Mouse (Mus musculus) forebrain, embryonic 15.5 days (tissue): ENCODE results near the gene Defa36. TPM values are rescaled to one million over a fixed set of nuclear protein-coding genes. Genes with fewer than 3 reads are reported as not detected.
"Not testable (repeated sequence)": the region's sequence is repeated elsewhere in the genome, so short reads cannot be mapped to it uniquely, and the experiment has no call there.

ENCODE experiments used
- ATAC-seq: fragments of 200-750 bp; cut with Nextera tagmentation; replicated peaks from 2 replicates; pipeline ENCODE4 v1.8.0; 2017; ENCODE audit warnings: mild to moderate bottlenecking, moderate TSS enrichment, moderate library complexity
- H3K27ac ChIP-seq: fragments of 300-500 bp; sonication (generic); replicated peaks from 2 replicates; pipeline ENCODE4 v1.5.1; 2015; ENCODE audit warnings: mild to moderate bottlenecking, inconsistent platforms
- H3K27me3 ChIP-seq: fragments of 300-500 bp; sonication (generic); 2 replicates; pipeline ENCODE4 v1.6.1; 2015; ENCODE audit warnings: inconsistent platforms
- H3K36me3 ChIP-seq: fragments of 300-500 bp; sonication (generic); 2 replicates; pipeline ENCODE4 v1.6.1; 2015; ENCODE audit warnings: mild to moderate bottlenecking, inconsistent platforms
- H3K4me1 ChIP-seq: fragments of 300-500 bp; sonication (generic); 2 replicates; pipeline ENCODE4 v1.6.1; 2015; ENCODE audit warnings: inconsistent platforms
- H3K4me2 ChIP-seq: fragments of 300-500 bp; sonication (generic); replicated peaks from 2 replicates; pipeline ENCODE4 v1.6.1; 2015; ENCODE audit warnings: mild to moderate bottlenecking, inconsistent platforms
- H3K4me3 ChIP-seq: fragments of 300-500 bp; sonication (generic); 2 replicates; pipeline ENCODE4 v1.5.1; 2015; ENCODE audit warnings: mild to moderate bottlenecking, inconsistent platforms
- H3K9ac ChIP-seq: fragments of 300-500 bp; sonication (generic); replicated peaks from 2 replicates; pipeline ENCODE4 v1.6.1; 2015; ENCODE audit warnings: mild to moderate bottlenecking, inconsistent platforms
- H3K9me3 ChIP-seq: fragments of 300-500 bp; sonication (generic); 2 replicates; pipeline ENCODE4 v1.6.1; 2016; ENCODE audit warnings: inconsistent platforms
- WGBS: fragments of 180-500 bp; shearing (Covaris S2); methylation state at CpG from one replicate; pipeline ENCODE4 v1.1.7; 2015; ENCODE audit warnings: mixed read lengths; 5-methylcytosine and 5-hydroxymethylcytosine counted together
- polyA plus RNA-seq: library from polyadenylated mRNA; unstranded; fragments of >200 nt; fragmentation: Nextera tagmentation; extraction: Ambion mirVana; gene quantifications from 2 replicates; pipeline ENCODE4 v1.2.1, GENCODE M21; 2015

Defa36 gene
- polyA plus RNA-seq = not detected in 2 replicates

DNA sequence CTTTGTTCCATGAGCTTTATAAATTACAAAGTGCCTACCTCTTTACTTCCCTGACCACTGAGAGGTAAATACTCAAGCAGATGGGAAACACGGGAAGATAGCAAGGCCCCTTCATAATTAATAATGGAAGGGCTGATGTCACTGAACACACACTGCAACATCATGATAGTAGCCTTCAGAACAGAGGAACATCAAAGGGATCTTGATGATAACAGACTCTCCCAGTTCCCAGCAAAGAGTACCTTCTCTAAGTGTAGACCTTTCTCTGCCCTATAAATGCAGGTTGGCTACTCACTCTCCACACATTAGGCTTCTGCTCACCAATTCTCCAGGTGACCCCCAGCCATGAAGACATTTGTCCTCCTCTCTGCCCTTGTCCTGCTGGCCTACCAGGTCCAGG, at the start of gene Defa36:
Gene Defa36 (plus strand): TSS at position 301 of the 400 bp plus-strand sequence.
- H3K4me1 ChIP-seq, H3K36me3 ChIP-seq, H3K27me3 ChIP-seq, H3K4me3 ChIP-seq, H3K9me3 ChIP-seq, H3K27ac ChIP-seq, H3K4me2 ChIP-seq, ATAC-seq, H3K9ac ChIP-seq: not testable (repeated sequence)
- WGBS = no CpG with 5 or more reads among the region's 1 CpGs

DNA sequence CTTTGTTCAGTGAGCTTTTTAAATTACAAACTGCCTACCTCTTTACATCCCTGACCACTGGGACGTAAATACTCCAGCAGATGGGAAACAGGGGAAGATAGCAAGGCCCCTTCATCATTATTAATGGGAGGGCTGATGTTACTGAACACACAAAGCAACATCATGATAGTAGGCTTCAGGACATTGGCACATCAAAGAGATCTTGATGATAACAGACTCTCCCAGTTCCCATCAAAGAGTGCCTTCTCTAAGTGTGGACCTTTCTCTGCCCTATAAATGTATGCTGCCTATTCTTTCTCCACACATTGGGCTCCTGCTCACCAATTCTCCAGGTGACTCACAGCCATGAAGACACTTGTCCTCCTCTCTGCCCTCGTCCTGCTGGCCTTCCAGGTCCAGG, 49.0 kb upstream of the Defa36 start, which contains the start of gene Defa2:
Gene Defa2 (plus strand): TSS at position 301 of the 400 bp plus-strand sequence.
- H3K4me2 ChIP-seq, H3K27me3 ChIP-seq, H3K27ac ChIP-seq, H3K9me3 ChIP-seq, H3K9ac ChIP-seq, H3K4me3 ChIP-seq, H3K4me1 ChIP-seq, ATAC-seq, H3K36me3 ChIP-seq: not testable (repeated sequence)
- 33% methylated on average over 1 of the region's 2 CpGs for WGBS

DNA sequence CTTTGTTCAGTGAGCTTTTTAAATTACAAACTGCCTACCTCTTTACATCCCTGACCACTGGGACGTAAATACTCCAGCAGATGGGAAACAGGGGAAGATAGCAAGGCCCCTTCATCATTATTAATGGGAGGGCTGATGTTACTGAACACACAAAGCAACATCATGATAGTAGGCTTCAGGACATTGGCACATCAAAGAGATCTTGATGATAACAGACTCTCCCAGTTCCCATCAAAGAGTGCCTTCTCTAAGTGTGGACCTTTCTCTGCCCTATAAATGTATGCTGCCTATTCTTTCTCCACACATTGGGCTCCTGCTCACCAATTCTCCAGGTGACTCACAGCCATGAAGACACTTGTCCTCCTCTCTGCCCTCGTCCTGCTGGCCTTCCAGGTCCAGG, 35.7 kb upstream of the Defa36 start, which contains the start of gene Defa33:
Gene Defa33 (plus strand): TSS at position 301 of the 400 bp plus-strand sequence.
- H3K9ac ChIP-seq, H3K27me3 ChIP-seq, H3K4me3 ChIP-seq, H3K27ac ChIP-seq, H3K4me1 ChIP-seq, H3K9me3 ChIP-seq, H3K36me3 ChIP-seq, H3K4me2 ChIP-seq, ATAC-seq: not testable (repeated sequence)
- WGBS = no CpG with 5 or more reads among the region's 2 CpGs

DNA sequence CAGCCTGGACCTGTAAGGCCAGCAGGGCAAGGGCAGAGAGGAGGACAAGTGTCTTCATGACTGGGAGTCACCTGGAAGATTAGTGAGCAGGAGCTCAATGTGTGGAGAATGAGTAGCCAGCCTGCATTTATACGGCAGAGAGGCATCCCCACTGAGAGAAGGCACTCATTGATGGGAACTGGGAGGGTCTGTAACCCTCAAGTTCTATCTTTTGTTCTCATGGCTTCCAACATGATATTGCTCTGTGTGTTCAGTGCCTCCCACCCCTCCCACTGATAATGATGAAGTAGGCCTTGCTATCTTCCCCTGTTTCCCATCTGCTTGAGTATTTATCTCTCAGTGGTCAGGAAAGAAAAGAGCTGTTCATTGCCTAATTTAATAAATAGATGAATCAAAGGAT, 29.2 kb downstream of the Defa36 start, which contains the start of gene Gm7849:
Gene Gm7849 (minus strand): TSS at position 101 of the 400 bp plus-strand sequence.
- not testable (repeated sequence) for H3K27ac ChIP-seq, H3K36me3 ChIP-seq, ATAC-seq, H3K9me3 ChIP-seq, H3K9ac ChIP-seq, H3K4me1 ChIP-seq, H3K4me3 ChIP-seq, H3K4me2 ChIP-seq, H3K27me3 ChIP-seq
- no CpG with 5 or more reads among the region's 1 CpGs for WGBS

Other genes starting within 250 kb of the Defa36 start
- not detected in 2 replicates for gene Defa31, start 235.8 kb upstream of the Defa36 start, polyA plus RNA-seq
- gene Gm15293, start 225.8 kb upstream of the Defa36 start, polyA plus RNA-seq = not detected in 2 replicates
- not detected in 2 replicates for gene Gm15292, start 177.7 kb upstream of the Defa36 start, polyA plus RNA-seq
- gene Defa27, start 111.9 kb upstream of the Defa36 start, polyA plus RNA-seq = not detected in 2 replicates
- gene Defa29, start 100.4 kb upstream of the Defa36 start, polyA plus RNA-seq = not detected in 2 replicates
- not detected in 2 replicates for gene Defa2, start 48.9 kb upstream of the Defa36 start, polyA plus RNA-seq
- not detected in 2 replicates for gene Defa33, start 35.6 kb upstream of the Defa36 start, polyA plus RNA-seq
- not detected in 2 replicates for gene Gm7849, start 29.1 kb downstream of the Defa36 start, polyA plus RNA-seq
- not detected in 2 replicates for gene Defa20, start 81.8 kb downstream of the Defa36 start, polyA plus RNA-seq
- gene Defa32, start 101.6 kb downstream of the Defa36 start, polyA plus RNA-seq = not detected in 2 replicates
- gene Defa37, start 138.0 kb downstream of the Defa36 start, polyA plus RNA-seq = not detected in 2 replicates
- not detected in 2 replicates for gene Defa28, start 155.6 kb downstream of the Defa36 start, polyA plus RNA-seq
- not detected in 2 replicates for gene Gm7861, start 167.1 kb downstream of the Defa36 start, polyA plus RNA-seq
- not detected in 2 replicates for gene Defa26, start 190.8 kb downstream of the Defa36 start, polyA plus RNA-seq
- gene Defa17, start 228.4 kb downstream of the Defa36 start, polyA plus RNA-seq = not detected in 2 replicates
- gene Defa34, start 238.4 kb downstream of the Defa36 start, polyA plus RNA-seq = not detected in 2 replicates